Mouse (Mus musculus) natural killer cell, adult 2 months (primary cell): ENCODE measurements at regions not wholly inside any gene's neighbourhood (a gene's known extent, or its start where the extent isn't known, plus 50 kb on each side); places are given as distances from the start of the nearest gene placed in this dataset.

ENCODE experiments used
- DNase-seq, 2 experiments: peaks; one replicate each; pipeline ENCODE4 v3.0.0; 2022; ENCODE audit warnings: low spot score in 2 of 2

GRCm38 (mm10) chr2:133221762-133222556, 276.3 kb upstream of the Fermt1 start:
- DNase-seq: no peak

- DNase-seq: no peak
Measured at GRCm38 (mm10) chr2:133235175-133235920, 289.6 kb upstream of the Fermt1 start.

- DNase-seq: no peak
Measured at GRCm38 (mm10) chr2:133252131-133252530, 299.8 kb upstream of the Bmp2 start.

GRCm38 (mm10) chr2:133274424-133274823, 277.5 kb upstream of the Bmp2 start:
- DNase-seq: no peak

GRCm38 (mm10) chr2:133278546-133278945, 273.4 kb upstream of the Bmp2 start:
- DNase-seq: no peak

- DNase-seq: no peak
Measured at GRCm38 (mm10) chr2:133279275-133279674, 272.7 kb upstream of the Bmp2 start.

- no peak for DNase-seq
Measured at GRCm38 (mm10) chr2:133282692-133283091, 269.3 kb upstream of the Bmp2 start.

- DNase-seq: no peak
Measured at GRCm38 (mm10) chr2:133283709-133284108, 268.2 kb upstream of the Bmp2 start.

- no peak for DNase-seq
Measured at GRCm38 (mm10) chr2:133294136-133294535, 257.8 kb upstream of the Bmp2 start.

GRCm38 (mm10) chr2:133305936-133306335, 246.0 kb upstream of the Bmp2 start:
- DNase-seq: no peak

- no peak for DNase-seq
Measured at GRCm38 (mm10) chr2:133311001-133311400, 241.0 kb upstream of the Bmp2 start.

- DNase-seq: no peak
Measured at GRCm38 (mm10) chr2:133326290-133327050, 225.5 kb upstream of the Bmp2 start.

- no peak for DNase-seq
Measured at GRCm38 (mm10) chr2:133327653-133328052, 224.3 kb upstream of the Bmp2 start.

- no peak for DNase-seq
Measured at GRCm38 (mm10) chr2:133336177-133336901, 215.6 kb upstream of the Bmp2 start.

GRCm38 (mm10) chr2:133338150-133338549, 213.8 kb upstream of the Bmp2 start:
- no peak for DNase-seq

- no peak for DNase-seq
Measured at GRCm38 (mm10) chr2:133341352-133341751, 210.6 kb upstream of the Bmp2 start.

GRCm38 (mm10) chr2:133345964-133346788, 205.8 kb upstream of the Bmp2 start:
- no peak for DNase-seq

GRCm38 (mm10) chr2:133346789-133347424, 205.1 kb upstream of the Bmp2 start:
- no peak for DNase-seq

GRCm38 (mm10) chr2:133351306-133351705, 200.7 kb upstream of the Bmp2 start:
- DNase-seq: no peak

- DNase-seq: no peak
Measured at GRCm38 (mm10) chr2:133352800-133353199, 199.2 kb upstream of the Bmp2 start.
